Mouse (Mus musculus): ENCODE measurements around the gene Tmem229a. TPM values are rescaled to one million over a fixed set of nuclear protein-coding genes. Genes with fewer than 3 reads are reported as not detected.

Tmem229a gene
- polyA plus RNA-seq (2014; fragmentation: Nextera tagmentation; extraction: Ambion mirVana): 4.4 TPM in 2 replicates

GRCm38 (mm10) chr6:24955946-24956585 lies at the start of gene Tmem229a:
Tmem229a (minus strand) TSS chr6:24956297.
- no peaks in the 10 kb centered on the region for H3K9me3 ChIP-seq (ENCODE audit: control insufficient read depth, low read length)
- H3K9ac ChIP-seq (replicated peaks; ENCODE audit: low read length): peak within 1 kb of the TSS; percentile 94
- WGBS: under 1% methylated on average over 46 of the region's 46 CpGs
- H3K4me2 ChIP-seq (ENCODE audit: low read length): peak within 1 kb of the TSS; percentile 89
- no peaks in the 10 kb centered on the region for H3K4me1 ChIP-seq (ENCODE audit: control insufficient read depth, insufficient read depth, low read length)
- ATAC-seq (ENCODE audit: low FRiP score, low TSS enrichment) (peak; percentile 87), DNase-seq (peak; percentile 84)
- H3K4me3 ChIP-seq (replicated peaks; ENCODE audit: low read depth, low read length): peak within 1 kb of the TSS; percentile 77
- H3K36me3 ChIP-seq (ENCODE audit: control insufficient read depth, insufficient read depth, low read length): no peaks in the 10 kb centered on the region
- H3K27me3 ChIP-seq (ENCODE audit: control insufficient read depth, insufficient read depth, low read length): no peaks in the 10 kb centered on the region
- H3K27ac ChIP-seq (replicated peaks; ENCODE audit: low read depth, low read length): peak within 1 kb of the TSS; percentile 92

DNA sequence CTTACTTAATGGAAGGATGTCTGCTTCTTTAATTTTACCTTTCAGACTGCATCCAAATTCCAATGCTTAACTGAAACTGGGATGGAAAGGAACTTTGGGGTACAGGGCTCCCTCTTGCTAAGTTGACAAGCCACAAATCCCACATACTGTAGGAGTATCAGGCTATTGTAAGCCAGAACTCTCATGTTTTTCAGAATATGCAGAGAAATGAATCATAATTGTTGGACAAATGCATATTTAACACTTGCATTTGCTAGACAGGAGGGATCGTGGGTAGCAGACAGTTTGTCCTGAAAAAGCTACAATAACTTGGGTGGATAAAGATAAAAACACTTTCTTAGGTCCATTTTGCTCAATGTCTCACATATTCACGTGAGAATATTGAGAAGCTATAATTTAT lies 37.7 kb upstream of the Tmem229a start:
- no peak overlapping the region for H3K9ac ChIP-seq (replicated peaks; ENCODE audit: low read length)
- no peaks in the 10 kb centered on the region for H3K27me3 ChIP-seq (ENCODE audit: control insufficient read depth, insufficient read depth, low read length)
- no peaks in the 10 kb centered on the region for H3K4me1 ChIP-seq (ENCODE audit: control insufficient read depth, insufficient read depth, low read length)
- H3K4me3 ChIP-seq (replicated peaks; ENCODE audit: low read depth, low read length): no peak overlapping the region
- WGBS: 64% methylated on average over 2 of the region's 2 CpGs
- H3K36me3 ChIP-seq (ENCODE audit: control insufficient read depth, insufficient read depth, low read length): no peaks in the 10 kb centered on the region
- no peaks in the 10 kb centered on the region for H3K9me3 ChIP-seq (ENCODE audit: control insufficient read depth, low read length)
- ATAC-seq (ENCODE audit: low FRiP score, low TSS enrichment) (no peak), DNase-seq (no peak)
- no peak overlapping the region for H3K4me2 ChIP-seq (ENCODE audit: low read length)
- H3K27ac ChIP-seq (replicated peaks; ENCODE audit: low read depth, low read length): no peak overlapping the region

DNA sequence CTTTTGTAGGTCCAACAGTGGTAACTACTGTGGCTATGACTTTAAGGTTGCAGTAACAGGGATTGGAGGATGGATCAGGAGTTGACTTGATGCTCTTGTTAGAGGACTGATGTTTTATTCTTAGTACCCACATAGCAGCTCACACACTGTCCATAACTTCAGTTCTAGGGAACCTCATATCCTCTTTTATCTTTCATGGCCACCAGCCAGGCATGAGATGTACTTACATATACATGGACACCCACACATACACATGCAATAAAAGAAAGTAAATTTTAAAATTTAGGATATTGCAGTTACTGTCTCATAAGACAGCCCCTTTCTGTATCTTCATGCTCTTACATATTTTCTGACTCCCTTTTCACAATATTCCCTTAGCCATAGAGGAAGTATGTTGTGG lies 33.7 kb upstream of the Tmem229a start:
- H3K36me3 ChIP-seq (ENCODE audit: control insufficient read depth, insufficient read depth, low read length): no peaks in the 10 kb centered on the region
- no peak for ATAC-seq (ENCODE audit: low FRiP score, low TSS enrichment)
- no peak overlapping the region for H3K9ac ChIP-seq (replicated peaks; ENCODE audit: low read length)
- DNase-seq: no peak
- no peaks in the 10 kb centered on the region for H3K9me3 ChIP-seq (ENCODE audit: control insufficient read depth, low read length)
- no peak overlapping the region for H3K27ac ChIP-seq (replicated peaks; ENCODE audit: low read depth, low read length)
- no peak overlapping the region for H3K4me2 ChIP-seq (ENCODE audit: low read length)
- no peak overlapping the region for H3K4me3 ChIP-seq (replicated peaks; ENCODE audit: low read depth, low read length)
- H3K4me1 ChIP-seq (ENCODE audit: control insufficient read depth, insufficient read depth, low read length): no peaks in the 10 kb centered on the region
- no peaks in the 10 kb centered on the region for H3K27me3 ChIP-seq (ENCODE audit: control insufficient read depth, insufficient read depth, low read length)

GRCm38 (mm10) chr6:24976176-24976575 lies 20.1 kb upstream of the Tmem229a start:
- Histone ChIP-seq H3K9me3 (ENCODE audit: control insufficient read depth, low read length) (no peaks in the 10 kb centered on the region), H3K9ac (replicated peaks; ENCODE audit: low read length) (no peak overlapping the region), H3K4me2 (ENCODE audit: low read length) (no peak overlapping the region), H3K4me3 (replicated peaks; ENCODE audit: low read depth, low read length) (no peak overlapping the region), H3K4me1 (ENCODE audit: control insufficient read depth, insufficient read depth, low read length) (no peaks in the 10 kb centered on the region), H3K27ac (replicated peaks; ENCODE audit: low read depth, low read length) (no peak overlapping the region), H3K27me3 (ENCODE audit: control insufficient read depth, insufficient read depth, low read length) (no peaks in the 10 kb centered on the region), H3K36me3 (ENCODE audit: control insufficient read depth, insufficient read depth, low read length) (no peaks in the 10 kb centered on the region)
- 54% methylated on average over 2 of the region's 2 CpGs for WGBS
- ATAC-seq (ENCODE audit: low FRiP score, low TSS enrichment): no peak
- no peak for DNase-seq

GRCm38 (mm10) chr6:24968471-24969223 lies 12.6 kb upstream of the Tmem229a start:
- no peaks in the 10 kb centered on the region for H3K27me3 ChIP-seq (ENCODE audit: control insufficient read depth, insufficient read depth, low read length)

GRCm38 (mm10) chr6:24967726-24968125 lies 11.6 kb upstream of the Tmem229a start:
- ATAC-seq (ENCODE audit: low FRiP score, low TSS enrichment) (no peak), DNase-seq (no peak)
- no peak overlapping the region for H3K27ac ChIP-seq (replicated peaks; ENCODE audit: low read depth, low read length)
- H3K4me3 ChIP-seq (replicated peaks; ENCODE audit: low read depth, low read length): no peak overlapping the region
- no peaks in the 10 kb centered on the region for H3K27me3 ChIP-seq (ENCODE audit: control insufficient read depth, insufficient read depth, low read length)
- 92% methylated on average over 7 of the region's 7 CpGs for WGBS
- no peaks in the 10 kb centered on the region for H3K36me3 ChIP-seq (ENCODE audit: control insufficient read depth, insufficient read depth, low read length)
- no peaks in the 10 kb centered on the region for H3K9me3 ChIP-seq (ENCODE audit: control insufficient read depth, low read length)
- no peak overlapping the region for H3K4me2 ChIP-seq (ENCODE audit: low read length)
- no peak overlapping the region for H3K9ac ChIP-seq (replicated peaks; ENCODE audit: low read length)
- no peaks in the 10 kb centered on the region for H3K4me1 ChIP-seq (ENCODE audit: control insufficient read depth, insufficient read depth, low read length)

More at GRCm38 (mm10) chr6:24968471-24969223, 12.6 kb upstream of the Tmem229a start:
- Histone ChIP-seq H3K36me3 (ENCODE audit: control insufficient read depth, insufficient read depth, low read length) (no peaks in the 10 kb centered on the region), H3K4me1 (ENCODE audit: control insufficient read depth, insufficient read depth, low read length) (no peaks in the 10 kb centered on the region), H3K27ac (replicated peaks; ENCODE audit: low read depth, low read length) (no peak overlapping the region), H3K9ac (replicated peaks; ENCODE audit: low read length) (no peak overlapping the region), H3K4me2 (ENCODE audit: low read length) (no peak overlapping the region), H3K4me3 (replicated peaks; ENCODE audit: low read depth, low read length) (no peak overlapping the region), H3K9me3 (ENCODE audit: control insufficient read depth, low read length) (no peaks in the 10 kb centered on the region)
- DNase-seq: no peak
- ATAC-seq (ENCODE audit: low FRiP score, low TSS enrichment): no peak
- 93% methylated on average over 3 of the region's 3 CpGs for WGBS

DNA sequence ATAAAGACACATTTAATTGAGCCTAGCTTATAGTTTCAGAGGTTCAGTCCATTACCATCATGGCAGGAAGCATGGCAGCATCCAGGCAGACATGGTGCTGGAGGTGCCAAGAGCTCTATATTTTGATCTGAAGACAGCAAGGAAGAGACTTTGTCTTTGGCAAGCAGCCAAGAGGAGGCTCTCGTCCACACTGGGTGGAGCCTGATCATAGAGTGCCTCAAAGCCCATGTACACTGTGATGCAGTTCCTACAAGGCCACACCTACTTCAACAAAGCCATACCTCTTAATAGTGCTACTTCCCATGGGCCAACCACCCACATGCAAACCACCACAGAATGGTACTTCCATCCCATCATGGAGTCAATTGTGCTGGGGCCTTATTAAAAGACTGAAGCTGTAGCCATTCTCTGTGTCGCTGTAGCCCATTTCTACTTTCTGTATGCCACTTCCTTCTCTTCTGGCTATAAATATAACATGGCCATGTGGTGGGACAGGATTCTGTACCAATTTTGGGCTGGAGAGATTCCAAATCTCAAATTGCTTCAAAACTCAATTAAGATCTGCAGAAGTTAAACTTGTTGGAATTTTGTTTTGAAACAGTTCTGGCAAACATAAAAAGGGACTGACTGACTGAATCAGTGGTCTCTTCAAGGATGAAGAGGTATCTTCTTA lies 10.0 kb upstream of the Tmem229a start:
- WGBS: 81% methylated on average over 2 of the region's 2 CpGs
- H3K4me3 ChIP-seq (replicated peaks; ENCODE audit: low read depth, low read length): no peak overlapping the region
- H3K36me3 ChIP-seq (ENCODE audit: control insufficient read depth, insufficient read depth, low read length): no peaks in the 10 kb centered on the region
- DNase-seq (no peak), ATAC-seq (ENCODE audit: low FRiP score, low TSS enrichment) (no peak)
- no peaks in the 10 kb centered on the region for H3K27me3 ChIP-seq (ENCODE audit: control insufficient read depth, insufficient read depth, low read length)
- no peaks in the 10 kb centered on the region for H3K4me1 ChIP-seq (ENCODE audit: control insufficient read depth, insufficient read depth, low read length)
- no peak overlapping the region for H3K9ac ChIP-seq (replicated peaks; ENCODE audit: low read length)
- no peak overlapping the region for H3K27ac ChIP-seq (replicated peaks; ENCODE audit: low read depth, low read length)
- H3K4me2 ChIP-seq (ENCODE audit: low read length): no peak overlapping the region
- H3K9me3 ChIP-seq (ENCODE audit: control insufficient read depth, low read length): no peaks in the 10 kb centered on the region

DNA sequence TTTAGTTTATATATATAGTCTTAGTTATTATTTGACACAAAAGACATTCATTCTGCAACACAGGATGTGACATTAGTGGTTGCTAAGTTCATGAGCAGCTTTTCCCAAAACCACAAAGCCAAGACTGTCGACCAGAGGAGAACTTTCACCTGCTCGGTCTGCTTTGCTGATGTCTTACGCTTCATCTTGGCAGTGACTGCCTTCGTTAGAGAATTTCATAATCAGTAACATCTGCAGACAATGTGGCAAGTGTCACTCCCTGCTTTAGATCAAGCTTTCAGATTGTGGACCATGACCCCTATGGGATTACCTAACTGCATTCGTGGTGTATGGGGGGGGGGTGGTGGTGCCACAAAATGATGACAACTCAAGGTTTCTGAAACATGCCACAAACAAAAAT lies 7.7 kb upstream of the Tmem229a start:
- 88% methylated on average over 5 of the region's 5 CpGs for WGBS
- DNase-seq: no peak
- H3K4me3 ChIP-seq (replicated peaks; ENCODE audit: low read depth, low read length): no peak overlapping the region
- ATAC-seq (ENCODE audit: low FRiP score, low TSS enrichment): no peak
- no peaks in the 10 kb centered on the region for H3K27me3 ChIP-seq (ENCODE audit: control insufficient read depth, insufficient read depth, low read length)
- H3K9me3 ChIP-seq (ENCODE audit: control insufficient read depth, low read length): no peaks in the 10 kb centered on the region
- H3K4me2 ChIP-seq (ENCODE audit: low read length): no peak overlapping the region
- H3K9ac ChIP-seq (replicated peaks; ENCODE audit: low read length): no peak overlapping the region
- no peak overlapping the region for H3K27ac ChIP-seq (replicated peaks; ENCODE audit: low read depth, low read length)
- no peaks in the 10 kb centered on the region for H3K36me3 ChIP-seq (ENCODE audit: control insufficient read depth, insufficient read depth, low read length)
- no peaks in the 10 kb centered on the region for H3K4me1 ChIP-seq (ENCODE audit: control insufficient read depth, insufficient read depth, low read length)
